In genomic region chr14:98166318-98166976, GRCm38 (mm10) we compare ENCODE assay signal across 8 mouse cellular contexts. TPM values are rescaled to one million over a fixed set of nuclear protein-coding genes. Genes with fewer than 3 reads are reported as not detected.
DNase-seq lines count a peak whose midpoint lies in the region; ATAC-seq lines count a peak whose summit lies in the region.

No protein-coding gene starts in this region.

- peak overlapping the region; percentile 96 for H3K27ac ChIP-seq in embryonic facial prominence, embryonic 10.5 days (replicated peaks)
- peak overlapping the region; percentile 98 for H3K27ac ChIP-seq in hindbrain, embryonic 15.5 days (replicated peaks)
- peak overlapping the region; percentile 35; the same call in 1 of the 2 replicates for H3K27ac ChIP-seq in midbrain, embryonic 11.5 days (ENCODE audit: low read depth, low read length)

- H3K4me1 ChIP-seq in embryonic facial prominence, embryonic 10.5 days, result peaks cover 20% of the 10 kb centered on the region
- H3K4me1 ChIP-seq in hindbrain, embryonic 15.5 days (replicated peaks), result peaks cover 10% of the 10 kb centered on the region; the same call in 1 of the 2 replicates
- peaks cover 13% of the 10 kb centered on the region for H3K4me1 ChIP-seq in midbrain, embryonic 11.5 days (ENCODE audit: control insufficient read depth, insufficient read depth, low read length)

- ATAC-seq in hindbrain, embryonic 15.5 days (ENCODE audit: low FRiP score, low read depth), result no peak
- ATAC-seq in midbrain, embryonic 11.5 days (ENCODE audit: low FRiP score), result no peak
- no peak for ATAC-seq in megakaryocyte progenitor cell, adult 5-6 weeks (replicated peaks; ENCODE audit: poor library complexity)

- peak; percentile 83 for DNase-seq in heart, adult 11 months
- DNase-seq in heart, postnatal 4 days, result no peak
- no peak for DNase-seq in embryonic facial prominence, embryonic 10.5 days (ENCODE audit: low spot score)
- peak; percentile 87 for DNase-seq in midbrain, embryonic 11.5 days (ENCODE audit: low spot score, missing footprints)
- no peak for DNase-seq in yolk sac, embryonic 10.5 days (ENCODE audit: low spot score)
- no peak for DNase-seq in right cerebral cortex, postnatal 4 days

- peak overlapping the region; percentile 93 for H3K4me3 ChIP-seq in embryonic facial prominence, embryonic 10.5 days
- peak overlapping the region; percentile 79 for H3K4me3 ChIP-seq in hindbrain, embryonic 15.5 days
- peak overlapping the region; percentile 94 for H3K4me3 ChIP-seq in midbrain, embryonic 11.5 days (ENCODE audit: low read depth, low read length)

- H3K9me3 ChIP-seq in embryonic facial prominence, embryonic 10.5 days, result no peaks in the 10 kb centered on the region
- H3K9me3 ChIP-seq in hindbrain, embryonic 15.5 days, result no peaks in the 10 kb centered on the region
- no peaks in the 10 kb centered on the region for H3K9me3 ChIP-seq in midbrain, embryonic 11.5 days (ENCODE audit: control insufficient read depth, low read length)

- 74% methylated on average over 10 of the region's 10 CpGs for WGBS in embryonic facial prominence, embryonic 10.5 days
- 27% methylated on average over 10 of the region's 10 CpGs for WGBS in hindbrain, embryonic 15.5 days
- WGBS in midbrain, embryonic 11.5 days, result 68% methylated on average over 10 of the region's 10 CpGs

- peak overlapping the region; percentile 67 for H3K4me2 ChIP-seq in hindbrain, embryonic 15.5 days
- peak overlapping the region; percentile 60 for H3K4me2 ChIP-seq in midbrain, embryonic 11.5 days

- H3K27me3 ChIP-seq in embryonic facial prominence, embryonic 10.5 days (replicated peaks; ENCODE audit: low read depth, poor library complexity, severe bottlenecking), result no peaks in the 10 kb centered on the region
- no peaks in the 10 kb centered on the region for H3K27me3 ChIP-seq in hindbrain, embryonic 15.5 days
- H3K27me3 ChIP-seq in midbrain, embryonic 11.5 days (ENCODE audit: control insufficient read depth, insufficient read depth, low read length), result no peaks in the 10 kb centered on the region

- no peaks in the 10 kb centered on the region for H3K36me3 ChIP-seq in embryonic facial prominence, embryonic 10.5 days (replicated peaks)
- no peaks in the 10 kb centered on the region for H3K36me3 ChIP-seq in hindbrain, embryonic 15.5 days
- no peaks in the 10 kb centered on the region for H3K36me3 ChIP-seq in midbrain, embryonic 11.5 days (ENCODE audit: control insufficient read depth, insufficient read depth, low read length)

- H3K9ac ChIP-seq in hindbrain, embryonic 15.5 days, result peak overlapping the region; percentile 35; the same call in 1 of the 2 replicates
- H3K9ac ChIP-seq in midbrain, embryonic 11.5 days (ENCODE audit: low read length), result peak overlapping the region; percentile 95

RNA-seq across cellular contexts. Expression of gene Dach1, which starts 3.1 kb away (rescaled TPM):
- 10 to 100 TPM; 16.8 to 17.3 TPM for total RNA-seq in heart, postnatal 4 days (2021)
- 9.4 and 9.7 TPM in 2 replicates for polyA plus RNA-seq in embryonic facial prominence, embryonic 10.5 days (2016; fragmentation: Nextera tagmentation; extraction: Ambion mirVana)
- 14.7 and 16.2 TPM in 2 replicates for polyA plus RNA-seq in hindbrain, embryonic 15.5 days (2015; fragmentation: Nextera tagmentation; extraction: Ambion mirVana)
- 24.0 and 24.2 TPM in 2 replicates for polyA plus RNA-seq in midbrain, embryonic 11.5 days (2014; fragmentation: Nextera tagmentation; extraction: Ambion mirVana)
- 14.7 and 18.0 TPM in 2 replicates for total RNA-seq in megakaryocyte progenitor cell, adult 5-6 weeks (2015)
- total RNA-seq in megakaryocyte progenitor cell, adult 5-6 weeks (2017), result 8.6 and 10.8 TPM in 2 replicates

Comparison
In these comparisons a context has a peak if more than half of its experiments do, and no peak if none do; other contexts are left out.
1. DNase-seq: peak in heart, adult 11 months (single experiment) and midbrain, embryonic 11.5 days (single experiment); none in heart, postnatal 4 days (single experiment), embryonic facial prominence, embryonic 10.5 days (single experiment), yolk sac, embryonic 10.5 days (single experiment) and right cerebral cortex, postnatal 4 days (single experiment).
2. H3K27ac ChIP-seq: peak in every context shown above with its lines; median percentile 98 in hindbrain, embryonic 15.5 days; 96 in embryonic facial prominence, embryonic 10.5 days; 35 in midbrain, embryonic 11.5 days.
3. Peak in every context shown above with its lines, with median percentiles within 50 percentile points of each other: H3K4me3 ChIP-seq.